Mouse (Mus musculus) kidney, embryonic 16.5 days (tissue): ENCODE measurements around the gene Rhbdl3. TPM values are rescaled to one million over a fixed set of nuclear protein-coding genes. Genes with fewer than 3 reads are reported as not detected.

ENCODE experiments used
- ATAC-seq: fragments of 200-750 bp; cut with Nextera tagmentation; 2 replicates; pipeline ENCODE4 v1.8.0; 2017; ENCODE audit warnings: moderate TSS enrichment; ENCODE audit not compliant: low FRiP score, low TSS enrichment
- H3K27ac ChIP-seq: fragments of 300-500 bp; sonication (generic); 2 replicates; pipeline ENCODE4 v1.5.1; 2014; ENCODE audit warnings: low read length
- H3K27me3 ChIP-seq: fragments of 300-500 bp; sonication (generic); 2 replicates; pipeline ENCODE4 v1.6.1; 2014; ENCODE audit warnings: low read length, control low read depth, mixed read lengths; ENCODE audit not compliant: insufficient read depth
- H3K36me3 ChIP-seq: fragments of 300-500 bp; sonication (generic); 2 replicates; pipeline ENCODE4 v1.6.1; 2014; ENCODE audit warnings: low read length, control low read depth, mixed read lengths; ENCODE audit not compliant: insufficient read depth
- H3K4me1 ChIP-seq: fragments of 300-500 bp; sonication (generic); 2 replicates; pipeline ENCODE4 v1.6.1; 2014; ENCODE audit warnings: low read length, control low read depth, mixed read lengths; ENCODE audit not compliant: insufficient read depth
- H3K4me2 ChIP-seq: fragments of 300-500 bp; sonication (generic); replicated peaks from 2 replicates; pipeline ENCODE4 v1.6.1; 2014; ENCODE audit warnings: low read depth, low read length
- H3K4me3 ChIP-seq: fragments of 300-500 bp; sonication (generic); 2 replicates; pipeline ENCODE4 v1.5.1; 2014; ENCODE audit warnings: mild to moderate bottlenecking, low read length
- H3K9ac ChIP-seq: fragments of 300-500 bp; sonication (generic); replicated peaks from 2 replicates; pipeline ENCODE4 v1.6.1; 2014; ENCODE audit warnings: low read length
- H3K9me3 ChIP-seq: fragments of 300-500 bp; sonication (generic); 2 replicates; pipeline ENCODE4 v1.6.1; 2016; ENCODE audit warnings: low read length, control low read depth
- WGBS: fragments of 180-500 bp; shearing (Covaris S2); extraction: QIAGEN DNeasy Blood & Tissue Kit; methylation state at CpG from one replicate; pipeline ENCODE4 v1.1.7; 2014; 5-methylcytosine and 5-hydroxymethylcytosine counted together
- polyA plus RNA-seq: library from polyadenylated mRNA; unstranded; fragments of >200 nt; fragmentation: Nextera tagmentation; extraction: Ambion mirVana; gene quantifications from 2 replicates; pipeline ENCODE4 v1.2.1, GENCODE M21; 2015

The Rhbdl3 gene
- polyA plus RNA-seq, 1 experiment from 2014 or later, result 2.4 TPM

DNA sequence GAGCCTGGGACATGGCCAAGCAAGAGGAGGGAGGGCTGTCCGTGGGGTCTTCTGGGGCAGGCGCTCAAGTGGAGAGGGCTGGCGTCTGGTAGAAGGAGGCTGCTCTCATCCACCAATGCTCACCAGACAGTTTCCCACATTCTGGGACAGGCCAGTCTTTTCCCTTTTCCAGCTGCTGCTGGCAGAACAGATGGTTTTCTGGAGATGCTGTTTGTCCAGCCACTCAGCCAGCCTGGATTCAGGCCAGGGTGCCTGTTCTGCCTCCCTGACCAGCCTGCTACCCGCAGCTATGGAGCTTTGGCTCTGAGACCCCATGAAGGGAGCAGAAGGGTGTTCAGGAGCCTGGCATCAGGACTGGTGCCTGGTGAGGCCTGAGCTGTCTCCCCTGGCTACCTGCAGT lies 10.6 kb downstream of the Rhbdl3 start:
- no peaks in the 10 kb centered on the region for H3K9me3 ChIP-seq
- no peaks in the 10 kb centered on the region for H3K36me3 ChIP-seq
- no peak overlapping the region for H3K4me2 ChIP-seq
- no peak for ATAC-seq
- WGBS, result 62% methylated on average over 4 of the region's 4 CpGs
- no peak overlapping the region for H3K27ac ChIP-seq
- no peaks in the 10 kb centered on the region for H3K27me3 ChIP-seq
- no peak overlapping the region for H3K9ac ChIP-seq
- no peak overlapping the region for H3K4me3 ChIP-seq
- no peaks in the 10 kb centered on the region for H3K4me1 ChIP-seq

DNA sequence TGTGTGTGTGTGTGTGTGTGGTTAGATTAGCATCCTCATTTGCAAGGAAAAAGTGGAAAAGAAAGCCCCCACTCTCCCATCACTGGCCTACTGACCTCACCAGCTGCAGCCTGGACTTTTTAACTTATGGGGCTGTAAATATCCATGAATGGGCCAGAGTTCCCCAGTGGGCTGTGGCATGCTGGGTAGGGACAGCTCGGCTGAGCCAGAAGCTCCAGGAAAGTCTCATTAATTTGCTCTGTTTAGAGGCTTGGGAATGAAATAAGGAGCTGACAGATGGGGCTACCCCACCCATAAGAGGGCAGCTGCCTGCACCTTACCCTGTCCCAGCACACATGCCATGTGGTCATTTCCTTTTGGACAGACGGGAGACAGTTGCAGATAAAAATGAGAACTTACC lies 11.3 kb downstream of the Rhbdl3 start:
- Histone ChIP-seq H3K36me3 (no peaks in the 10 kb centered on the region), H3K27ac (no peak overlapping the region), H3K27me3 (no peaks in the 10 kb centered on the region), H3K4me3 (no peak overlapping the region), H3K9me3 (no peaks in the 10 kb centered on the region), H3K9ac (no peak overlapping the region), H3K4me1 (no peaks in the 10 kb centered on the region), H3K4me2 (no peak overlapping the region)
- ATAC-seq, result no peak
- WGBS, result 23% methylated on average over 2 of the region's 2 CpGs

DNA sequence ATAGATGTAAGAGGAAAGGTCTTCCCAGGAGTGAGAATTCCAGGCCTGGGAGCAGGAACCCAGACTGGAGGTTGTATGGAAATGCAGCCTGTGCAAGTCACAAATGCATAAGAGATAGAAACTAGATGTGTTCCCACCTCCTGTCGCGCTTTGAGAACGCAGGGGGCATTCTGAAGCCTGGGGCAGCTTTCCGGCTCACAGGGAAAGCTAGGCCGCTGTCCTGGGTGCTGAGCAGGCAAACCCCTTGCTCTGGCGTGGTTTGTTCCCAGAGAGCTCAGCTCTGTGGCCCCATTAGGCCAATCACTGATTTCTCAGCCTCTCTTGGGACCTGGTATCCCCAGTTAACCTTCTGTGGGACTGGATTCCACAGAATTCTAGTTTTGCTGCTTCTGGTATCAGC lies 11.9 kb downstream of the Rhbdl3 start:
- Histone ChIP-seq H3K9me3 (no peaks in the 10 kb centered on the region), H3K4me3 (no peak overlapping the region), H3K4me1 (no peaks in the 10 kb centered on the region), H3K27me3 (no peaks in the 10 kb centered on the region), H3K4me2 (no peak overlapping the region), H3K9ac (no peak overlapping the region), H3K36me3 (no peaks in the 10 kb centered on the region), H3K27ac (no peak overlapping the region)
- no peak for ATAC-seq
- 2% methylated on average over 6 of the region's 6 CpGs for WGBS

GRCm38 (mm10) chr11:80313462-80313861 lies 12.8 kb downstream of the Rhbdl3 start:
- H3K4me2 ChIP-seq, result no peak overlapping the region
- WGBS, result 78% methylated on average over 1 of the region's 1 CpGs
- H3K27ac ChIP-seq, result no peak overlapping the region
- no peak for ATAC-seq
- no peak overlapping the region for H3K9ac ChIP-seq
- H3K4me1 ChIP-seq, result no peaks in the 10 kb centered on the region
- no peaks in the 10 kb centered on the region for H3K27me3 ChIP-seq
- no peak overlapping the region for H3K4me3 ChIP-seq
- H3K9me3 ChIP-seq, result no peaks in the 10 kb centered on the region
- H3K36me3 ChIP-seq, result no peaks in the 10 kb centered on the region

DNA sequence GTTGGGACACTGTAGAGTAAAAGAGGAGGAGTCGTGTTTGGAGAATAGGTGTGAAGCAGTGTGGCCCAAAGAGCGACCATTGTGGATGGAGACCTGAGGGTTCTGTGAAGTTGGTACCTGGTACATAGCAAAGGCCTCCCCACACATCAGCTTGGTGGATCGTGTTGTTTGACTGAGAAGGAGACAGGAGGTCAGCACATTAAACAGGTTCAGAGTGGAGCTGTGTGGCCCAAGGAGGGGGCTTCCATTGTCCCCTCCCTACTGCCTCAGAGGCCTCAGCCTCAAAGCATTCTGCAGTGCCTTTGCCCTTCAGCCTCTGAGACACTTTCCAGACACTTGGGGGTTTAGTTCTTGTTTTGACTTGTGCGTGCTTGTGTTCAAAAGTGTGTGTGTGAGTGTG lies 13.2 kb downstream of the Rhbdl3 start:
- H3K4me3 ChIP-seq, result no peak overlapping the region
- no peak overlapping the region for H3K4me2 ChIP-seq
- no peaks in the 10 kb centered on the region for H3K36me3 ChIP-seq
- no peaks in the 10 kb centered on the region for H3K27me3 ChIP-seq
- ATAC-seq, result no peak
- H3K9ac ChIP-seq, result no peak overlapping the region
- 71% methylated on average over 4 of the region's 4 CpGs for WGBS
- H3K27ac ChIP-seq, result no peak overlapping the region
- H3K4me1 ChIP-seq, result no peaks in the 10 kb centered on the region
- H3K9me3 ChIP-seq, result no peaks in the 10 kb centered on the region

- ATAC-seq, result no peak
- no peak overlapping the region for H3K27ac ChIP-seq
- H3K9me3 ChIP-seq, result no peaks in the 10 kb centered on the region
- H3K4me2 ChIP-seq, result no peak overlapping the region
- no peak overlapping the region for H3K9ac ChIP-seq
- H3K4me1 ChIP-seq, result no peaks in the 10 kb centered on the region
- WGBS, result 71% methylated on average over 10 of the region's 10 CpGs
- H3K27me3 ChIP-seq, result no peaks in the 10 kb centered on the region
- H3K36me3 ChIP-seq, result no peaks in the 10 kb centered on the region
- no peak overlapping the region for H3K4me3 ChIP-seq
Measured at GRCm38 (mm10) chr11:80315743-80316639, 15.3 kb downstream of the Rhbdl3 start.

DNA sequence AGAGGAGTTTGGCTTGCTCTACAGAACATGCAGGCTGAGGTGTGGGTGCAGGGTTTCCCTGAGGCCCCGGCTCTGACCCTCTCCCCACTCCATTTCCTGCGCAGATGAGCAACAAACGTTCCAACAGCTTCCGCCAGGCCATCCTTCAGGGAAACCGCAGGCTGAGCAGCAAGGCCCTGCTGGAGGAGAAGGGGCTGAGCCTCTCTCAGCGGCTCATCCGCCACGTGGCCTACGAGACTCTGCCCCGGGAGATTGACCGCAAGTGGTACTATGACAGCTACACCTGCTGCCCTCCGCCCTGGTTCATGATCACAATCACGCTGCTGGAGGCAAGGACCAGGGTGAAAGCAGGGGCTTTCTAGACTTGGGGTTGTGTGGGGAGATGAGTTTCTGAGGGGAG lies 22.5 kb downstream of the Rhbdl3 start:
- H3K27me3 ChIP-seq, result no peaks in the 10 kb centered on the region
- H3K9ac ChIP-seq, result no peak overlapping the region
- no peak overlapping the region for H3K27ac ChIP-seq
- no peaks in the 10 kb centered on the region for H3K36me3 ChIP-seq
- H3K9me3 ChIP-seq, result no peaks in the 10 kb centered on the region
- no peak overlapping the region for H3K4me2 ChIP-seq
- no peak overlapping the region for H3K4me3 ChIP-seq
- WGBS, result 48% methylated on average over 13 of the region's 13 CpGs
- no peaks in the 10 kb centered on the region for H3K4me1 ChIP-seq
- no peak for ATAC-seq

- no peak for ATAC-seq
- H3K4me1 ChIP-seq, result no peaks in the 10 kb centered on the region
- H3K9ac ChIP-seq, result no peak overlapping the region
- H3K27me3 ChIP-seq, result no peaks in the 10 kb centered on the region
- 82% methylated on average over 6 of the region's 6 CpGs for WGBS
- no peak overlapping the region for H3K27ac ChIP-seq
- H3K9me3 ChIP-seq, result no peaks in the 10 kb centered on the region
- H3K36me3 ChIP-seq, result no peaks in the 10 kb centered on the region
- no peak overlapping the region for H3K4me3 ChIP-seq
- H3K4me2 ChIP-seq, result no peak overlapping the region
Measured at GRCm38 (mm10) chr11:80324636-80325035, 23.9 kb downstream of the Rhbdl3 start.

GRCm38 (mm10) chr11:80332709-80333400 lies 32.1 kb downstream of the Rhbdl3 start:
- Histone ChIP-seq H3K4me2 (no peak overlapping the region), H3K27me3 (no peaks in the 10 kb centered on the region; the same call in 1 of the 2 replicates), H3K9me3 (no peaks in the 10 kb centered on the region), H3K4me3 (no peak overlapping the region), H3K36me3 (no peaks in the 10 kb centered on the region), H3K27ac (no peak overlapping the region), H3K9ac (no peak overlapping the region), H3K4me1 (no peaks in the 10 kb centered on the region)
- WGBS, result 43% methylated on average over 12 of the region's 12 CpGs
- ATAC-seq, result no peak
